Mouse (Mus musculus) embryonic stem cell, embryonic (primary cell): ENCODE measurements at regions not wholly inside any gene's neighbourhood (a gene's known extent, or its start where the extent isn't known, plus 50 kb on each side); places are given as distances from the start of the nearest gene placed in this dataset.

Source experiments
- CTCF ChIA-PET, 4 experiments: fragments of 300-600 bp in 2 of 4; fragments of 350-600 bp in 2 of 4; sonication (Branson Sonifier 250); formaldehyde crosslinking; loops; one replicate each; lab custom pipeline; 2022; ENCODE audit warnings: inconsistent platforms in 2 of 4; lab: Charles Lee
- POLR2A ChIA-PET, 4 experiments: fragments of 300-600 bp in 2 of 4; fragments of 350-600 bp in 2 of 4; sonication (Branson Sonifier 250); formaldehyde crosslinking; loops; one replicate each; lab custom pipeline; 2022; ENCODE audit warnings: antibody characterized with exemption in 4 of 4, inconsistent platforms in 1 of 4; lab: Charles Lee

DNA sequence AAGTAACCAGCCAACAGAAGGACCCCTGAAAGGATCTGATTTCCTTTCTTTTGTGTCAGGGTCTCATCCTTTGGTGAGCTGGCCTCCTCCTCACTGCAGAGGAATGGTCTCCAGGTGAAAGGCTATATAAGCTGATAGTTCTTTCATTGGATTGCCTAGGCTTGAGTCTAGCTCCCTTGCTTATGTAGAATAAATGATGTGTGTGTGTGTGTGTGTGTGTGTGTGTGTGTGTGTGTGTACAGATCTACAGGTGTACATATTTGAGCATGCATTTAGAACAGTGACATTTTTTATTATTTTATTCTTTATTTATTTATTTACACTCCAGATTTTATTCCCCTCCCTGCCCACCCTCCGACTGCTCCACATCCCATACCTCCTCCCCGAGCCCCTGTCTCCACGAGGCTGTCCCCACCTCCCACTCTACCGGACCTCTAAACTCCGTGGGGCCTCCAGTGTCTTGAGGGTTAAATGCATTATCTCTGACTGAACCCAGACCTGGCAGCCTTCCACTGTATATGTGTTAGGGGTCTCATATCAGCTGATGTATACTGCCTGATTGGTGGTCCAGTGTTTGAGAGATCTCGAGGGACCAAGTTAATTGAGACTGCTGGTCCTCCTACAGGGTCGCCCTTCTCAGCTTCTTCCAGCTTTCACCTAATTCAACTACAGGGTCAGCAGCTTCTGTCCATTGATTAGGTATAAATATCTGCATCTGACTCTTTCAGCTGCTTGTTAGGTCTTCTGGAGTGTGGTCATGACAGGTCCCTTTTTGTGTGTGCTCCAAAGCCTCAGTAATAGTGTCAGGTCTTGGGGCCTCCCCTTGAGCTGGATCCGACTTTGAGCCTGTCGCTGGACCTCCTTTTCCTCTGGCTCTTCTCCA, 68.7 kb upstream of the Cpm start:
- POLR2A ChIA-PET: no interaction called here
- CTCF ChIA-PET: interaction anchor here in 2 of 4 experiments (0.6 to 0.7 kb wide), 2 partner anchors 96 to 789 kb away, joined by 3 to 5 read pairs; no protein-coding TSS in a partner anchor

DNA sequence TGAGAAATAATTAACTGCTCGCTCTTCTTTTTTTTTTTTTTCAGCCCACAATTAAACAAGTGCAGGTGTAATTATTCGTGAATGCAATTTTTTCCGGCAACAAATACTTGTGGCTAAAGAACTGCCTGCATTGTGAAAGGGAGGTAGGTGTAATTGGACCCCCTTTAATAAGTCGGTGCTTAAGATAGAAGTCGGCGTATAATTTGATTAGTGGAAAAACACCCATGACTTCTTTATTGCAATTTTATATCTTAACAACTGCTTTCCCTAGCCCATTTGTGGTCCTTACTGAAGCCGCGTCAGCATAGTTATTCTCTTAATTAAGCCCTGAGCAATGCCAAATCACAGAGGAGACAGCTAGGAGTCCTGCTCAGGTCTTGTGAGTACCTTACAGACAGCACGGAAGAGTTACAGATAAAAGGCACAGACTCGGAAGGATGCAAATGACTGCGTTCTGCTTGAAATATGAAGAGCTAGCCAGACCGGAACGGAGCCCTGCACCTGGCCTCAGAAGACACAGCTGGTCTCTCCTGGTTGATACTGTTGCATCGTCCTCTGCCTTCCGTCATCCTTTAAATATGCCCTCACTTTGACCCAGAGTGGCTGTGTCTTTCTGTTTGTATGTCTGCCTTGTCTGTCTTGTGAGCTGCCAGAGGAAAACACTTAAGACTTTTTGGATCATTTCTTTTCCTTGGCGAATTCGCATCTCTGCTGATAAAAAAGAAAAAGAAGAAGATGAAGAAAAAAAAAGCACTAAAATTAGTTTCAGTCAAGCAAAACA, 69.5 kb upstream of the Cpm start:
- ChIA-PET CTCF (no interaction called here), POLR2A (no interaction called here)

DNA sequence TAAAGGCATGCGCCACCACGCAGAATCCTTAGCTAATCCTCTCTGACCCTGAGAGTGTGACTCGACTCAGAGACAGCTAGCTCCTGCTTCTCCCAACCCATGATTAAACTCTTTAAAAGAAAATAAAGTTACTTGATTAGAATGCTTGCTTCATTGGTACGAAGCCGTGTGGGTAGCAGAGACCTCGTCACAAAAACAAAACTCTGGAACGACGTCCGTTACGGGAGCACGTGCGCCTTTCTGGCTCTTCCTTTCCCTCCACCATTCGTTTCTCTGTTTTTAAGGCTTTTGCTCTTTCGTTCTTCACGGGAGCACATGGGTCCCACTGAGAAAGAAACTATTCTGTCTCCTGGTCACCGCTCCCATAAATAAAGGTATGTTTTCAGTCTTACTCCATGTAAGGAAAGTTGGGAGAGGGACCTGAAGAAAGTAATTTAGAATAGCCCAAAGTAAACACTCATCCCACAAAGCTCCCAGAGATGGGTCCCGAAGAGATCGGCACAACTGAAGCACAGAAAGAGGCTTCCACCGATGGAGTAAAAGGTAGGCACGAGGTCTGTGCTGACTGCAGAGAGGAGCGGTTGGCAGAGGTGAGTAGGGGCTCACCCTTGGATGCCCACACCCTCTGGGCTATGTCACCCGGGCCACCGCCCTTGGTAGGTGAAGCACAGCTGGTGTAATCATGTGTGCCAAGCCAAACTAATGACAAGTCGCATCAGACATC, 70.2 kb upstream of the Cpm start:
- ChIA-PET CTCF (interaction anchor here in 1 of 4 experiments (0.9 kb wide), 1 partner anchor 12 kb away, joined by 3 read pairs; no protein-coding TSS in a partner anchor), POLR2A (interaction anchor here in 1 of 4 experiments (0.6 kb wide), 1 partner anchor 51 kb away, joined by 3 read pairs; no protein-coding TSS in a partner anchor)

DNA sequence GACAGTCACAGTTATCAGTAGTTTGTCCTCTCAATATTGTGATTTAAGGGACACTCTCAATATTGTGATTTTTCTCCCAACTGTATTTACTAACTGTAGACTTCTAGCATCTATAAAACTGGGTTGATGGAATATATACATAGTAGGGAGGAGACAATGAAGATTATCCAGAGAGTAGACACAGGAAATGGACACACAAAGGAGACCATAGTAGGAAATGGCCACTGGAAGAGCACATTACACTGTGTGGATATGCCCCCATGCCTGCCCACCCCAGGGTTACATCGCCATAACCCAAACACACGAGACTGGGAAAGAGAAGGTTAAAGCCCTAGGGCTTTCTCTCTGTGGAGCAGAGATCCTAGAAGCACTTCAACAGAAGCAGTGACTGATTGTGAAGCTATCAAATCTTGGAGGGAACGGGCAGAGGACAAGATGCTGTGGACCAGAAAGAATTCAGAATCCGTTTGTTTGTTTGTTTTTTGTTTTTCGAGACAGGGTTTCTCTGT, 71.0 kb upstream of the Cpm start:
- ChIA-PET CTCF (interaction anchor here in 1 of 4 experiments (0.9 kb wide), 1 partner anchor 12 kb away, joined by 3 read pairs; no protein-coding TSS in a partner anchor), POLR2A (no interaction called here)

DNA sequence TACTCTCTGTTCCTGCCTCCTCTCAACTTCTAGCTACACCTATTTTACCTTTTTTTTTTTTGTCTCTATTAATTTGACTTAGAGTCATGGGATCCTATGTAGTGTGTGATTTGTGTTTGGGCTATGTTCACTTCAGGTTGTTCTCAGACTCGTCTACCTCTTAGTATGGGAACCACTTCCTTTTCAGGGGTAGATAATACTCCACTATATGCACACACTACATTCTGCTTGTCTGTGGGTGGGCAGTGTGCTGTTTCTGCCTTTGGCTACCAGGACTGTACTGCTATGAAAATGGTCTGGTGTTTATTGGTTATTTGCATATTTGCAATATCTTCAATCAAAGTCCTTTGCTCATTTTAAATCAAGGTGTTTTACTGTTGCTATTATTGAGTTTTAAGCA, 71.6 kb upstream of the Cpm start:
- ChIA-PET POLR2A (no interaction called here), CTCF (no interaction called here)

DNA sequence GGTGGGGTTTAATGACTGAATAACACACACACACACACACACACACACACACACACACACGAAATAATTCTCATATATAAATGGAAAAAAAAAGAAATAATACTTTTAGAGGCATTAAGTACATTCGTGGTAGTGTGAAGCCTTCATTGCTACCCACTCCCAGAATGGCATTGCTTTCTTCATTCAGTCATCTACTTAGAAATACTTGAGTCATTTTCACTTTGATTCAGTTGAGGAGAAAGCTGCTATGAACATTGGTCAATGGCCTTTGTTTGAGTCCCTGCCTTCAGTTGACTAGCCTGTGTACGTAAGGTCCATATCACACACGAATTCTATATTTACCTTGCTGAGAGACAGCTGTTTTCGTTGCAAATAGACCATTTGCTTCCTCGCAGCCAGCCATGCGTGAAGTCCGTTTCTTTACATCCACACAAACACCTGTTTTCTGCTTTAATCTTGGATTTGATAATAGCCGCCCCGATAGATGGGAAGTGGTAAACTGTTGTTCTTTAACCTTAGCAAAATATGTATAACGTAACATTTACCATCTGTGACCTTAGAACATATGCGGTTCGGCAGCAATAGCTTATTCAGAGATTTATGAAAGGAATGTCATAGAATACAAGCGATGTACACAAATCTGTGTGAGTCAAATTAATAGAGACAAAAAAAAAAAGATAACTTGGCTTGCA, 72.3 kb upstream of the Cpm start:
- POLR2A ChIA-PET: interaction anchor here in 1 of 4 experiments (0.7 kb wide), 1 partner anchor 534 kb away, joined by 4 read pairs; no protein-coding TSS in a partner anchor
- CTCF ChIA-PET: interaction anchor here in 1 of 4 experiments (1.5 kb wide), 1 partner anchor 41 kb away, joined by 3 read pairs; no protein-coding TSS in a partner anchor

DNA sequence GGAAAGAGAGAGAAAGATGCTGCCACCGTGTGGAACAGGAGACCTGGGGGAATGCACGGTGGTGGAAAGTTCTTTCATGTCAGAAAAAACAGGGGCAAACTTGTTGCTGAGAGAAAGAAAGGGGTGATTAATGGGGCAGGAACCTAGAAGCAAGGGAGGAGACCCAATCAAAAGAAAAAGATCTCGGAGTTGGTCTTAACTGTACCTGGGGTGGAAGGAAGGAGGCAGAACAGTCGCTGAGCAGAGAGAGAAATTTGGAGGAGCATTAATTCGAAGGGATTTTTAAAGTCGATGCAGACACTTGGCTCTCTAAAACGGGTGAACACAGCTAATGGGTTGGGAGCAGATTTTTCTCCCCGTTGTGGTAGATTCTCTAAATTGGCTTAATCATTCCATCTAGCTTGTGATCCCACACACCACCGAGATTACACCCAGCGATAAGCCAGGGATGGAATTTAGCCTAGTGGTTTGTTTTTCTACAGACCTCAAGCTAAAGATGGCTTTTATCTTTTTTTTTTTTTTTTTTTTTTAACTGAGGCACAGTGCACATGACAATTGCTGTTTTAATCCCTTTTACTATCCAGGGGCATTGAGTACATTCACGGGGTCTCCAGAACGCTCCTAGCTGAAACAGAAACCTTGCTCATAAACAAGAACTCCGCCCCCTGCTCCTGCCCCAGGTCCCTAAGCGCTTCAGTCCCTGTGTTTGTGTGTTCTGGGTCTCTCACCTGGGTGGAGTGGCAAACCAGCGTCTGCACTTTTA, 73.1 kb upstream of the Cpm start:
- CTCF ChIA-PET: interaction anchor here in 2 of 4 experiments (0.6 to 1.5 kb wide), 3 partner anchors 10 to 1127 kb away, joined by 3 read pairs; no protein-coding TSS in a partner anchor

DNA sequence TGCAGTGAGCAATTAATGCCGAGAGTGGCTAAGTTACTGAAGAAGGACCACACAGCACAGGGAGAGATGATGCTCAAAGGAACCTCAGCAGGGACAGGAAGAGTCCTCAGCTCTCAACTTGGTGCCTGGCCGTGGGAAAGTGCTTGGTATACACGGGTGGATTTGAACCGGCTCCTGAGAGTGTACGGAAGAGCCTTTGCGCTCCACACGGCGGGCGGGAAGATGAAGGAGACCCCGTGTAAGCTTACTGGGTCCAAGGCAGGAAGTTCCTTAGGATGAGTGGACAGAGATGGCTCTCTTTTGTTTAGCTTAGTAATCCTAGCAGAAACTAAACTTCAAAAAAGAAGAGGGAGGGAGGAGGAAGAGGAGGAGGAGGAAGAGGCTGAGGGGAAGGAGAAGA, 73.8 kb upstream of the Cpm start:
- CTCF ChIA-PET: interaction anchor here in 1 of 4 experiments (0.7 kb wide), 1 partner anchor 1127 kb away, joined by 3 read pairs; no protein-coding TSS in a partner anchor
- POLR2A ChIA-PET: interaction anchor here in 2 of 4 experiments (0.6 to 0.9 kb wide), 4 partner anchors 12 to 1332 kb away, joined by 3 read pairs; no protein-coding TSS in a partner anchor

More for the DNA sequence above, 73.1 kb upstream of the Cpm start:
- POLR2A ChIA-PET: interaction anchor here in 2 of 4 experiments (0.6 to 0.9 kb wide), 4 partner anchors 13 to 1331 kb away, joined by 3 read pairs; no protein-coding TSS in a partner anchor

DNA sequence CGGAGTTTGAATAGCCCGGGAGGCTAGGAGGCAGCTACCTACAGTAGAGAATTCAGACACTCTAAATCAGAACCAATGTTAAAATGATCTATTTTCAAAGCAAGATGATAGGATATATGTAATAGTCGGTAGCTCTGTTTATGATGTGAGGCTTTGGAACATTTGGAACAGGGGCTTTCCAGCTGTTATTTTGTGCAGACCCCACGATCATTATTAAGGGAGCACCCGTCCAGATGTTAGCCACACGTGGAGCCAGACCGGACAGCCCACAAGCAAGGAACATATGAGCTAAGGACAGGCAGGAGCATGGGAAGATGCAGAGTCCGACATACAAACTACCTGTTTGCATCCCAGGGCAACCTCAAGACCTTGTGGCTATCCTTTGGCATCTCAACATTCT, 74.3 kb upstream of the Cpm start:
- CTCF ChIA-PET: interaction anchor here in 1 of 4 experiments (0.6 kb wide), 1 partner anchor 88 kb away, joined by 4 read pairs; no protein-coding TSS in a partner anchor
- POLR2A ChIA-PET: no interaction called here

DNA sequence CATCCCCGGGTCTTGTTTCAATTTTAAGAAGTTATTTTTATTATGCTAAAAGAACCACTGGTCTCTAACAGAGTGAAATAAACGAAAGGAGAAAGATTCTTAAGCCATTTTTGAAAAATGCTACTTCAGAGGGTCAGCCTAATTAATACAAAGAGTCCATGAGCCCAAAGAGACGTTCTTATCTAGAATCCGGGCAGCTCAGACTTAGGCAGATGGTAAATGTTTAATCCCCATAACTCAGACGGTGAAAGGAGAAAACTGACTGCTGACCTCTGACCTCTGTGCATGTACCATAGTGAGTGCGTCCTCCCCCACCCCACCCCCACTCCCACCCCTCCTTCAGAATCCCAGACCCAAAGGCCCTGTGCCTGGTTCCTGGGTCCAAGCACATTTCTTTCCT, 74.8 kb upstream of the Cpm start:
- ChIA-PET CTCF (interaction anchor here in 1 of 4 experiments (0.6 kb wide), 1 partner anchor 88 kb away, joined by 4 read pairs; no protein-coding TSS in a partner anchor), POLR2A (no interaction called here)

DNA sequence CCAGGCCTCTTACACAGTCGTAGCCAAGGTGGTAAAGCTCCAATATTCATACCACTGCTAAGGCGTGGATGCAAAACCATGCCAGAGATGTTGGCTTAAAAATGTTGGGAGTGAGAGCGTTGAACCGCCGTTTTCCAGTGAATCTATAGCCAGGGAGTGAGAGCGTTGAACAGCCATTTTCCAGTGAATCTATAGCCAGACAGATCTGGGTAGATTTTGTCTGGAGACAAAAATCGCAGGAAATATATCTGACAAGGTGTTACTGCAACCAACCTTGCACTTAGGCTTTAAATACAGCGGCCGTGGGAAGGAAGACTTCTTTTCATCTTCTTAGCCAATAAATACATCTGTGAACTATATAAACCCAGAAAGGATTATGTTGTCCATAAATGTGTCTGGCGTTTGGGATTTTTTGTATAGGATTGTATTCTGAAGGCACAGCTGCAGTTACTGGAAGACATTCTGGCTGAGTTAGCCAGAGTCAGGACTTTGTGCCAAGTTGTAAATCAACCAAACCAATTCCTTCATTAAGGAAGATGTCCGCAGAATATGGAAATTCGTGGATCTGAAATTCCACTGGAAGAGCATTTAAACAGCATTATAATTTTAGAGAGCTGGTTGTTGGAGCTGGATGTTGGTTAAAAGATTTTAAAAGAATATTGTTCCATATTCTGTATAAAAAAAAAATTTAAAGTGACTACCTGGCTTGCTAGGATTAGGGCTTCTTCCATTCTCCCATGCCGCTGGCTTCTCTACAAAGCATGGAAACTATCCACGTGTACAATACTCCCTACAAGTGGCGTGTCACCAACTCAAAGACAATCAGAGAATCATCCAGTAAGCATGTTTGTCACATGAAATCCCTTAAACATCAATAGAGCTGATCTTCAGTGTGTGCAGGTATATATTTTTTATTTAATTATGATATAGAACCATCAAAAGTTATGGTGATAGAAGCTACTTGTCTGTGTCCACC, 75.8 kb upstream of the Cpm start:
- POLR2A ChIA-PET: interaction anchor here in 1 of 4 experiments (0.7 kb wide), 1 partner anchor 10 kb away, joined by 3 read pairs; no protein-coding TSS in a partner anchor
- CTCF ChIA-PET: interaction anchor here in 1 of 4 experiments (0.6 kb wide), 1 partner anchor 135 kb away, joined by 3 read pairs; no protein-coding TSS in a partner anchor

DNA sequence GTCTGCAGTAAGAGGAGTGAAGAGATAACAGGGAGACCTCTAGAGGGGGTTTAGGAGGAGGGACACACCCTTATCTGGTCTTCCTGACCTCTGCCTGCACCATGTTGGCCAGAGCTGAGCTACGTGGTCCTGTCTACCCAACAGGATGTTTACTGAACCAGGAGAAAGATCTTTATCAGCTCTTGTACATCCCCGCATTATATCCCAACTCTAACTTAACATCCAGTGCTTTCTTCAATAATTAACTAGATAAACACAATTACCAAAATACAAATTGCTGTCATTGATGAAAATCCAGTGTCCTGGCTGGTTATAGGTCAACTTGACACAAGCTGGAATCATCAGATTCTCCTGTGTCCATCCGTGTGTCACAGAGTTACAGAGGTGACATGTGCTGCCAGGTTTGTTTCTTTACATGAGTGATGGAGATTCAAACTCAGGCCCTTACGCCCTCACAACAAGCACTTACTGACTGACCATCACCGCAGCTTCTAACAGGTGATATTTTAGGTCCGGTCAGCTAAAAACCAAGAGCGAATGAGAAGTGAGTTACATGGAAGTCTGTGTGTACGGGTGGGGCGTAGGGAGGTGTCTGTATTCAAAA, 77.1 kb upstream of the Cpm start:
- ChIA-PET CTCF (interaction anchor here in 1 of 4 experiments (1.2 kb wide), 1 partner anchor 50 kb away, joined by 3 read pairs; no protein-coding TSS in a partner anchor), POLR2A (interaction anchor here in 2 of 4 experiments (0.6 to 0.7 kb wide), 2 partner anchors 8 to 27 kb away, joined by 3 read pairs; no protein-coding TSS in a partner anchor)

DNA sequence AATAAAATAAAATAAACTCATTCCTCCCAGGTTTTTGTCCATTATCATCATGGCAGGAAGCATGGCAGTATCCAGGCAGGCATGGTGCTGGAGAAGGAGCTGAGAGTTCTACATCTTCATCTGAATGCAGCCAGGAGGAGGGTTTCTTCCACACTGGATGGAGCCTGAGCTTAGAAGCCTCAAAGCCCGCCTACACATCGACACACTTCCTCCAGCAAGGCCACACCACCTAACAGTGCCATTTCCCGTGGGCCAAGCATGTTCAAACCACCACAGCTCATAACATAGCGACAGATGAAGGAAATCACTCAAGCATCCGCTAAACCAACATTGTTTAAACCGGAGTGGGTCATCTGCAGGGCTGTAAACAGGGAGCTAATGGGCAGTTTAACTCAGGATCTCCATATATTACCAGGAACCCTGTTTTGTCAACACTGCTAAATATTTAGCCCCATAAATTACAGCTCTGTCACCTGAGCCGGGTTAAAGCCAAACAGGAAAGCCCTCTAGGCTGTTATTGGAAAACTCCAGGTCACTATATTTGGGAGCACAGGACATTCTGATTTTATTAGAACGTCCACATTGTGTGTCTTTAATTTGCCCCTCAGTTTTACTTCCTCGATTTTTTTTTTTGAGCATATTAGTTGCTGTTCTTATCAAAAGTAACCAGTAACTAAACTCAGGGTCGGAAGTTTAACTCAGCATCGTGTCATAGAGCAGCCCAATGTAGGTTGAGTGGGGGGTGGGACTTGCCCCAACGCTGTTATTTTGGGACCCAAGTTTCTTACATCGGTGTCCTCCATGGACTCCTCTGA, 77.9 kb upstream of the Cpm start:
- POLR2A ChIA-PET: interaction anchor here in 2 of 4 experiments (0.6 kb wide), 2 partner anchors 26 to 167 kb away, joined by 3 read pairs; no protein-coding TSS in a partner anchor

More for the DNA sequence above, 77.9 kb upstream of the Cpm start:
- CTCF ChIA-PET: interaction anchor here in 2 of 4 experiments (0.6 to 1.2 kb wide), 2 partner anchors 51 to 136 kb away, joined by 3 to 5 read pairs; no protein-coding TSS in a partner anchor
